Mouse (Mus musculus): ENCODE data around the gene Pik3ca.

- no peak for TF ChIP-seq POLR2A (IDR thresholded peaks at IDR 0.05; ENCODE audit: borderline replicate concordance, control insufficient read depth, low read depth, low read length)
- TF ChIP-seq CTCF (IDR thresholded peaks at IDR 0.05; ENCODE audit: control insufficient read depth, insufficient read depth, low read length), result no peak
Observed at GRCm38 (mm10) chr3:32468411-32468810, 70.9 kb downstream of the Pik3ca start.
